Mouse (Mus musculus) hindbrain, postnatal 0 days (tissue): ENCODE results near the gene Gper1. TPM values are rescaled to one million over a fixed set of nuclear protein-coding genes. Genes with fewer than 3 reads are reported as not detected.

Source experiments
- ATAC-seq: fragments of 200-750 bp; cut with Nextera tagmentation; 2 replicates; pipeline ENCODE4 v1.8.0; 2017; ENCODE audit warnings: mild to moderate bottlenecking, moderate TSS enrichment, moderate library complexity
- DNase-seq: peaks from one replicate; pipeline ENCODE4 v3.0.0-alpha.2; 2015; ENCODE audit warnings: low spot score
- H3K27ac ChIP-seq: fragments of 300-500 bp; sonication (generic); 2 replicates; pipeline ENCODE4 v1.5.1; 2014; ENCODE audit warnings: mild to moderate bottlenecking
- H3K27me3 ChIP-seq: fragments of 300-500 bp; sonication (generic); 2 replicates; pipeline ENCODE4 v1.6.1; 2014; ENCODE audit warnings: low read length, mixed read lengths; ENCODE audit not compliant: insufficient read depth
- H3K36me3 ChIP-seq: fragments of 300-500 bp; sonication (generic); 2 replicates; pipeline ENCODE4 v1.6.1; 2014; ENCODE audit warnings: low read length, mixed read lengths; ENCODE audit not compliant: insufficient read depth
- H3K4me1 ChIP-seq: fragments of 300-500 bp; sonication (generic); 2 replicates; pipeline ENCODE4 v1.6.1; 2014; ENCODE audit warnings: antibody characterized with exemption, low read length, mixed read lengths; ENCODE audit not compliant: insufficient read depth
- H3K4me2 ChIP-seq: fragments of 300-500 bp; sonication (generic); 2 replicates; pipeline ENCODE4 v1.6.1; 2014; ENCODE audit warnings: low read depth, mild to moderate bottlenecking, low read length, moderate library complexity, mixed read lengths
- H3K4me3 ChIP-seq: fragments of 300-500 bp; sonication (generic); 2 replicates; pipeline ENCODE4 v1.5.1; 2014; ENCODE audit warnings: low read length
- H3K9ac ChIP-seq: fragments of 300-500 bp; sonication (generic); replicated peaks from 2 replicates; pipeline ENCODE4 v1.6.1; 2014; ENCODE audit warnings: mild to moderate bottlenecking, low read length, moderate library complexity, mixed read lengths
- H3K9me3 ChIP-seq: fragments of 300-500 bp; sonication (generic); 2 replicates; pipeline ENCODE4 v1.6.1; 2016; ENCODE audit warnings: low read length, mixed read lengths
- CTCF ChIP-seq: IDR thresholded peaks from 2 replicates; pipeline ENCODE4 v1.5.1; 2016; ENCODE audit warnings: antibody characterized with exemption, control low read depth, low read depth
- WGBS: fragments of 180-500 bp; shearing (Covaris S2); extraction: QIAGEN DNeasy Blood & Tissue Kit; methylation state at CpG from one replicate; pipeline ENCODE4 v1.1.7; 2014; 5-methylcytosine and 5-hydroxymethylcytosine counted together
- polyA plus RNA-seq: library from polyadenylated mRNA; unstranded; fragments of >200 nt; fragmentation: Nextera tagmentation; extraction: Ambion mirVana; gene quantifications from 2 replicates; pipeline ENCODE4 v1.2.1, GENCODE M21; 2015
- total RNA-seq: library from RNA; depleted of rRNA; stranded (reverse); fragments of >200 nt; gene quantifications from 2 replicates; pipeline ENCODE4 v1.2.3, GENCODE M21; 2014

Gene Gper1
- total and polyA plus RNA-seq, 2 experiments from 2014 or later, result 5.6 to 9.6 TPM

GRCm38 (mm10) chr5:139425198-139425597 lies 2.2 kb downstream of the Gper1 start:
- no peaks in the 10 kb centered on the region for H3K9me3 ChIP-seq
- no peak overlapping the region for H3K9ac ChIP-seq
- TF ChIP-seq CTCF, result no peak
- ATAC-seq (no peak), DNase-seq (no peak)
- H3K36me3 ChIP-seq, result no peaks in the 10 kb centered on the region
- no peak overlapping the region for H3K27ac ChIP-seq
- peaks cover 29% of the 10 kb centered on the region for H3K4me1 ChIP-seq
- no peak overlapping the region for H3K4me2 ChIP-seq
- no peak overlapping the region for H3K4me3 ChIP-seq
- WGBS, result 77% methylated on average over 9 of the region's 9 CpGs
- H3K27me3 ChIP-seq, result no peaks in the 10 kb centered on the region

GRCm38 (mm10) chr5:139427001-139427400 lies 4.0 kb downstream of the Gper1 start:
- no peak overlapping the region for H3K4me3 ChIP-seq
- H3K27ac ChIP-seq, result no peak overlapping the region
- H3K4me1 ChIP-seq, result peaks cover 27% of the 10 kb centered on the region
- no peaks in the 10 kb centered on the region for H3K9me3 ChIP-seq
- no peak for ATAC-seq
- no peaks in the 10 kb centered on the region for H3K36me3 ChIP-seq
- WGBS, result 84% methylated on average over 9 of the region's 9 CpGs
- H3K4me2 ChIP-seq, result no peak overlapping the region
- H3K9ac ChIP-seq, result no peak overlapping the region
- no peak for DNase-seq
- TF ChIP-seq CTCF, result no peak
- H3K27me3 ChIP-seq, result no peaks in the 10 kb centered on the region

- no peaks in the 10 kb centered on the region for H3K9me3 ChIP-seq
- ATAC-seq (no peak), DNase-seq (peak; percentile 74)
- no peaks in the 10 kb centered on the region for H3K27me3 ChIP-seq
- TF ChIP-seq CTCF, result no peak
- H3K36me3 ChIP-seq, result no peaks in the 10 kb centered on the region
- no peak overlapping the region for H3K27ac ChIP-seq
- H3K9ac ChIP-seq, result no peak overlapping the region
- 49% methylated on average over 9 of the region's 9 CpGs for WGBS
- no peak overlapping the region for H3K4me3 ChIP-seq
- H3K4me1 ChIP-seq, result peaks cover 19% of the 10 kb centered on the region
- H3K4me2 ChIP-seq, result no peak overlapping the region
These were observed 5.0 kb downstream of the Gper1 start for GRCm38 (mm10) chr5:139427989-139428388.

- no peak overlapping the region for H3K4me3 ChIP-seq
- no peaks in the 10 kb centered on the region for H3K27me3 ChIP-seq
- no peak for TF ChIP-seq CTCF
- peaks cover 22% of the 10 kb centered on the region for H3K4me1 ChIP-seq
- H3K36me3 ChIP-seq, result no peaks in the 10 kb centered on the region
- H3K9me3 ChIP-seq, result no peaks in the 10 kb centered on the region
- H3K27ac ChIP-seq, result peak overlapping the region; percentile 49; the same call in 1 of the 2 replicates
- DNase-seq, result peak; percentile 40
- H3K4me2 ChIP-seq, result no peak overlapping the region
- WGBS, result 16% methylated on average over 12 of the region's 12 CpGs
- ATAC-seq, result no peak
- no peak overlapping the region for H3K9ac ChIP-seq
These were observed 6.9 kb downstream of the Gper1 start for GRCm38 (mm10) chr5:139429818-139430341.

- no peak overlapping the region; the same call in 1 of the 2 replicates for H3K27ac ChIP-seq
- H3K27me3 ChIP-seq, result no peaks in the 10 kb centered on the region
- H3K9me3 ChIP-seq, result no peaks in the 10 kb centered on the region
- TF ChIP-seq CTCF, result no peak
- ATAC-seq, result no peak
- peak; percentile 35 for DNase-seq
- H3K4me3 ChIP-seq, result no peak overlapping the region
- peaks cover 30% of the 10 kb centered on the region for H3K4me1 ChIP-seq
- H3K9ac ChIP-seq, result no peak overlapping the region
- H3K36me3 ChIP-seq, result no peaks in the 10 kb centered on the region
- H3K4me2 ChIP-seq, result no peak overlapping the region
- WGBS, result 51% methylated on average over 6 of the region's 6 CpGs
These were observed 9.4 kb downstream of the Gper1 start for GRCm38 (mm10) chr5:139432333-139432732.

- TF ChIP-seq CTCF, result no peak
- Histone ChIP-seq H3K36me3 (no peaks in the 10 kb centered on the region), H3K4me1 (peaks cover 29% of the 10 kb centered on the region), H3K4me2 (no peak overlapping the region), H3K27ac (no peak overlapping the region; the same call in 1 of the 2 replicates), H3K27me3 (no peaks in the 10 kb centered on the region), H3K4me3 (no peak overlapping the region), H3K9ac (no peak overlapping the region), H3K9me3 (no peaks in the 10 kb centered on the region)
- WGBS, result 66% methylated on average over 7 of the region's 7 CpGs
- DNase-seq (no peak), ATAC-seq (no peak)
These were observed 10.0 kb downstream of the Gper1 start for GRCm38 (mm10) chr5:139432747-139433508.
